Mouse (Mus musculus) erythroblast, embryonic 14.5 days (primary cell): ENCODE results near the gene Scn2b.

Experiments used
- GATA1 ChIP-seq: IDR thresholded peaks from 2 replicates; pipeline ENCODE4 v1.6.1; 2012; ENCODE audit warnings: low read length, inconsistent platforms, mixed read lengths
- TAL1 ChIP-seq: IDR thresholded peaks from 3 replicates; pipeline ENCODE4 v1.6.1; 2012; ENCODE audit warnings: low read length, inconsistent platforms, mixed read lengths

GRCm38 (mm10) chr9:45150933-45151332, 33.4 kb downstream of the Scn2b start:
- TF ChIP-seq TAL1 (no peak), GATA1 (no peak)
